Mouse (Mus musculus) large intestine, adult 2 months (tissue): ENCODE data around the gene Rftn1. TPM values are rescaled to one million over a fixed set of nuclear protein-coding genes. Genes with fewer than 3 reads are reported as not detected.

Experiments
- DNase-seq: peaks from one replicate; pipeline ENCODE4 v3.0.0-alpha.2; 2012; ENCODE audit warnings: low read depth, low spot score
- WGBS: fragments of 180-500 bp; shearing (Covaris S2); methylation state at CpG from one replicate; pipeline ENCODE4 v1.1.7; 2018; 5-methylcytosine and 5-hydroxymethylcytosine counted together
- polyA plus RNA-seq: library from polyadenylated mRNA; depleted of rRNA; stranded (reverse); fragments of >200 nt; gene quantifications from 2 replicates; pipeline ENCODE4 v1.2.3, GENCODE M21; 2012

Rftn1 gene
- polyA plus RNA-seq, 1 experiment = 11.6 TPM

DNA sequence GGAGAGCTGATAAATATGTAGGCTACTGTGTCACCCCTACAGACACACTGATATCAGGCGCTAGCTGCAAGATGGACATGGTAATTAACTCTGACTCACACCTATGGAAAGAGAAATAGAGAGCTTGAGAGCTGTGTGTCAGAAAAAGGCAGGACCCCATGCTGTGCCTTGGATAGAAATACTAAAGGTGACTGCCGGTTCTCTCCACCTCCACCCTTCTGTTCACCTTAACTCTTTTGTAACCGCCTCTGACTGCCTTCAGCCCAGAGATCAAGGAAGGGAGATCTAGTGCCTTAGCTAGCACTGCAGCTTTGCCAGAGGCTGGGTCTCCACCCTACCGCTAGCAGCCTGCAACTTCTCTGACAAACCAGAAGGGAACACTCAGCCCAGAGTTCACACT, 187.3 kb downstream of the Rftn1 start:
- no peak for DNase-seq
- WGBS = 76% methylated on average over 4 of the region's 4 CpGs

DNA sequence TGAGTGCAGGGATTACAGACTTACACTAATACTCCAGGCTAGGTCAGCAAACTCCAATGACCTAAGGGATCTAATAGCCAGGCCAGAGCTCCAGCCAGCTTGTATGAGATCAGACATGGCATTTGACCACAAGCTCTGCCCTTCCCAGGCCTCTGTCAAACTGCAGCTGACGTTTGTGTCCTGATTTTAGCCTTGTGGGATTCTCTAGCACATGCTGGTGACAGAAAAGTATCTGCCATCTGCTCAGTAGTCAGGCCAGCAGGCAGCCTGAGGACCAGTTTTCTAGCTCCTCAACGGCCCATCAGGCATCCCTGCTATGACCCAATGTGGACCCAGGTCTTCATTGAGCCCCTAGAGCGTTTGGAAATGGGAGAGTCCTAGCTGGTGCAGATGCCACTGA, 188.3 kb downstream of the Rftn1 start:
- WGBS = 67% methylated on average over 3 of the region's 3 CpGs
- DNase-seq = no peak

GRCm38 (mm10) chr17:50001754-50002153, 188.7 kb downstream of the Rftn1 start:
- no peak for DNase-seq

GRCm38 (mm10) chr17:50000580-50000979, 189.9 kb downstream of the Rftn1 start:
- WGBS = 82% methylated on average over 3 of the region's 3 CpGs
- DNase-seq = no peak

DNA sequence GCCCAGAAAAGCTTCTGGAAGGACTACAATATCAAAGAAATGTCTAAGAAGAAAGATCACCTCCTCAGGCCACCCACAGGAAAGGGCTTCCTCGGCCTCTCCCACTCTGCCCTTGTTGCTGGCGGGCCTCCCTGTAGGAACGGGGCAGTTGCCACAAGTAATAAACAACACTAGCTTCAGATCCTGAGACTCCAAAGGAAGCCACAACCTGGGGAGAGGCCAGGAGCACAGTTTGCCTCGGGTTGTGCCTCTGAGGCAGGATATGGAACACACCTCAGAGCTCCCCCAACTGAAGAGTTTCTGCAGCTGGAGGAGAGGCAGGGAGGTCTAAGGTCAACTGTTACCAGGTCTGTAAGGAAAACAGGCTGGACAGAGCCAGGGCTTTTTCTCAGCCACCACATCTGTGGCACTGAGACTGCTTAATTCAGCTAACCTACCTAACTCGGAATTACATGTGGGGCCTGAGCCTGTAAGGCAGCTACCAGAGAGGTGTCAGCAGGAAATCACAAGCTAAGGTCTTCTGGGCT, 193.8 kb downstream of the Rftn1 start:
- no peak for DNase-seq
- 57% methylated on average over 5 of the region's 5 CpGs for WGBS

DNA sequence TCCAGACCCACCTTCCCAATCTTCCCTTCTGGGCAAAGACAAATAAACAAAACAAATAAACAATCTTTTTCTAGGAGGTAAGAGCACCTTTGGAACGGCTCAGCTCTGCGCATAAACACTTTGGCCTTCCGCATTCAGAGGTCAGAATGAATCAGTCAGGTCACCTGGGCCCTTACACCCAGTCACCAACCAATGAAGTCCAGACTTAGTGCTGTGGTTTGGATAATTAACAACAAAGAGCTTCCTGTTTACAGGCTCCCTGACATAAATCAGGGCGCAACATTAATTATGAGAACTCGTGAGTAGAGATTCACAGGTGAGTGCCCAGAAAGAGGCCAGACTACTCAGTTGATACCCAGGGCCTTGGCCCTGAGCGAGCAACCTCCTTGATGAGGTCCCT, 194.4 kb downstream of the Rftn1 start:
- 79% methylated on average over 6 of the region's 6 CpGs for WGBS
- DNase-seq = no peak

DNA sequence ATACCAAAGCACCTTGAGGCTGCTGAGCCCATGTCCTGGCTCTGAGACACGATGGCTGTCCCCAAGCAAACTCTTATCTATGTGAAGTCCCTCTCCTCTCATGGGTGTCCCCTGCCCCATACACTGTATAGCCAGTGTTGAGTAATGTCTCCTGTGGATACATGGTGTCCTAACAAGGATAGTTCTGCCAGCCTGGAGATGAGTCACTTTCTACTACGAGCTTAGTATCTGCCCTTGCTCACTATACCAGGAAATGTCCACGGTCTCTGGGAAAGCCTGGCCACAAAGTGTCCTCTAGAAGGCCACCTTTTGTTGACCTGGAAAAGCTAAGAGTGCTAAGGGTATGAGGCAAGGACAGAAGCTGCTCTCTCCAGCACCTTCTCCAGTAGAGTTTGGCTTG, 195.2 kb downstream of the Rftn1 start:
- WGBS = 70% methylated on average over 3 of the region's 3 CpGs
- no peak for DNase-seq

- WGBS = 83% methylated on average over 3 of the region's 3 CpGs
- DNase-seq = no peak
Observed at GRCm38 (mm10) chr17:49993631-49994030, 196.8 kb downstream of the Rftn1 start.

DNA sequence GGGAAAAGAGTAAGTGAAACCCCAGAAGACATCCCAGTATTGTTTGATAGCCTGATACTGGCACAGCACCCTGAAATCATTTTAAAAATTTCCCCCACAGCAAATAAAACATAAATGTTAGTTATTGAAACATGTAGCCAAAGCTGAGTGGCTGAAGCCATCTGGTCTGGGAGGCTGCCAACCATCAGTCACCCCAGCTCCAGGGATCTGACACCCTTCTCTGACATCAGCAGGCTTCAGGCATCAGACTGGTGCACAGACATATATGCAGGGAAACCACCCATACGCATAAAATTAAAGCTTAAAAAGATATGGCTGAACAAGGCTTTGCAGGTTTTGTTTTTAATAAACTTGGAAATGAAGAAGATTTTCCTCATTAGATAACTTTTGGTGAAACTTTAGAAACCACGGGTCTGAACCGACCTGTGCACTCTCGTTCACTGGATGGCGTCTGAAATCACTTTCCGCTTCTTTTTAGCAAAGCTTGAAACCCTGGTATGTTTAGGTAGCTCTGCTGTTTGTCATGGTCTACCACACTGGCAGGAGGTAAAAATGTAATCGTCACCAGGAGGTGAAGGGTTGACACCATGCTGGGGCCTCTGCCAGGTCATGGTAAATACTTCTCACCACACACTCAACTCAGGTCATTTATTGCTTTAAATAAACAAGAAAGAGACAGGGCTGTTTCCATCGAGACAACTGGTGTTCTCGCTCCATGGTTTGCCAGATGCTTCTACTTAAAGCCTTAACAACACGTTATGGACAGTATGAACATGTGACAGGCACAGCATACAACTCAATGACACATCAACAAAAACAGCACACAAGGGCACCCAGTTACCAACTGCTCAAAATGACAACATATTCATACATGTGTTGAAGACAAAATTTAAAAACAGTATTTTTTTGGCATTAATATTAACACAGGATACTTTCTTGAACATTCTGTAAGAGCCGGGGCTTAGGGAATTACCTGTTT, 197.6 kb downstream of the Rftn1 start:
- no peak for DNase-seq
- WGBS = 66% methylated on average over 11 of the region's 11 CpGs

DNA sequence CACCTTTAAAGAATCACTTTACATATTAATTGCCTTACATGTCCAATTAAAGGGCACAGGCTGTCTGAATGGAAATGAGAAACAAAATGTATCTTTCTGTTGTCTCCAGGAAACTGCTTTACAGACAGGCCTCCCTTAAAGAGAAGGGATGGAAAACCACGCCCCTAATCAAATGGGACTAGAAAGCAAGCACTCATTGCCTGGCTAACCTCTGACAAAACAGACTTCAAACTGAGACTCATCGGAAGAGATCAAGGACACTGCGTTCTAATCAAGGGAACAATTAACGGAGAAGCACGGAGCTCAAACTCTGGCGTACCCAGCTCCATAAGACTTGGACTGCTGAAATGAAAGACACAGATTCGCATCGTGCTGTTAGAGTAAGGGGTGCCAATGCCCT, 200.9 kb downstream of the Rftn1 start:
- 72% methylated on average over 8 of the region's 8 CpGs for WGBS
- no peak for DNase-seq

DNA sequence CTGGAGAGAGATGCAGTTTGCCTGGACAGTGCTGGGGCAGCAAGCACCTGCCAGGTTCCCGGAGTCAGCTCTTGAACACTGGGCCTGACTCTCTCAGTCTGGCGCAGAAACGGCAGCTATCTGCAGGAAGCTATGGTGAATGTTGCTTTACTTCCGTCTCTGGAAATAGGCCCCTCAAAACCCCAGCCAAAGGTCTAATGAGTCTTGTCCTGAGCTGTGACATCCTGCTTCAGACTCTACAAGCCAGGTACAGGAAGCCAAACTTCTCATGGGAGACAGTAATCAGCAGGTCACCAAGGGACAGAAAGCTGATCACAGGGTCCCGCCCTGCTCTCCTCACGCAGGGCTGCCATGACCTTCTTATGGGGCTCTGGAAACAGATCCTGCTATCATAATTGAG, 203.4 kb downstream of the Rftn1 start:
- no peak for DNase-seq
- WGBS = 83% methylated on average over 6 of the region's 6 CpGs

GRCm38 (mm10) chr17:49983478-49983877, 207.0 kb downstream of the Rftn1 start:
- no peak for DNase-seq
- 73% methylated on average over 5 of the region's 5 CpGs for WGBS

GRCm38 (mm10) chr17:49982611-49983390, 207.7 kb downstream of the Rftn1 start:
- WGBS = 74% methylated on average over 6 of the region's 6 CpGs
- no peak for DNase-seq

DNA sequence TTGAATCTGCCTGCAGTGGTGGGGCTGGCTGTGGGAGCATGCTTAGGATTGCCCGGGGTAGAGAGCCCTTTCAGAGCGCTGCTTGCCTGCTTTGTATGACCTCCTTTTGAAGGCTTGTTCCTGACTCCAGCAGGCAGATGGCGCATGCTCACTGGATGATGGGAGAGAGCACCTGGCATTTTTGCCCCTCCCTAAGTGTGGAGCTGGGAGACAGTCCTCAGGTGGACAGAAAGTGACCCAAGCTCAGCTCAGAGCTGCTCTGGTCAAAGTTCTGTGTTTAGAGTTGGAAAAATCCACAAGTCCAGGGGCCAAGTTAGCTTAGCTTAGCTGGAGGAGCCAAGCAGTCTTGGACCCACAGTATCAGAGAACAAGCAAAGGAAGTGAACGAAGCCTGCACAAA, 208.9 kb downstream of the Rftn1 start:
- WGBS = 94% methylated on average over 4 of the region's 4 CpGs

GRCm38 (mm10) chr17:49979761-49980285, 210.7 kb downstream of the Rftn1 start:
- 89% methylated on average over 4 of the region's 4 CpGs for WGBS

More for the DNA sequence above, 208.9 kb downstream of the Rftn1 start:
- DNase-seq = no peak

DNA sequence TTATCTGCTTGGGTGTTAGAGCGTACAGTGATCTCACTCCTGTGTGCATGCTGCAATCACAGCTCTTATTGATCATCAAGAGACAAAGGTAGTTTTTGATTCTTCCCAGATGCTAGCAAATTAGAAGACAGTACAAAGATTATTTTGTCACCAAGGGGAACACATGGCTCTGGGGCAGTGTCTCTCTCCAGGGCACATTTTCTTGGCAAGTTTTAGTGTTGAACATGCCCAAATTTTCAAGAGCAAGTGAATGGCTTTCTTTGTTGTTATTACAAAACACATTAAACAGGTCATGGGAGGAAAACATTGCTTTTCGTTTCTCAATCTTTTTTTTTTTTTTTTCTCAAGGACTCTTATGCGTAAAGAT, 213.1 kb downstream of the Rftn1 start:
- 75% methylated on average over 3 of the region's 3 CpGs for WGBS

More at GRCm38 (mm10) chr17:49979761-49980285, 210.7 kb downstream of the Rftn1 start:
- no peak for DNase-seq

GRCm38 (mm10) chr17:49976678-49977423, 213.6 kb downstream of the Rftn1 start:
- 70% methylated on average over 4 of the region's 4 CpGs for WGBS

More for the DNA sequence above, 213.1 kb downstream of the Rftn1 start:
- no peak for DNase-seq

DNA sequence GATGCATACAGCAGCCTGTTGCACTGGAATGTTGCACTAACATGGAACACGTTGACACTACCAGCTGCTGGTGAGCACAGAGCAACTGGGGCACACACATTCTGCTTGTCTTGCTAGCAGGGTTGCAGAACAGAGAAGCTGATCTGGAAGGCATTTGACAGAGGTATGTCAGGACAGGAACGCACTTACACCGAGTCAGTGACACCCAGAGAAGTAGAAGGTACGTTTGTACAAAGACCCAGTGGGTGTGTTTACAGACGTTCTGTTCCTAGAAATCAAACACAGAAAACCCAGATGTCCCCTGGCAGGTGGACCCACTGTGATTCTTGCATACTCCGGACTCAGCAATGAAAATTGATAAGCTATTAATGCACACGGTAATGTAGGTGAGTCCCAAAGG, 215.0 kb downstream of the Rftn1 start:
- 48% methylated on average over 7 of the region's 7 CpGs for WGBS
- DNase-seq = no peak

More at GRCm38 (mm10) chr17:49976678-49977423, 213.6 kb downstream of the Rftn1 start:
- no peak for DNase-seq

- no peak for DNase-seq
- WGBS = 71% methylated on average over 6 of the region's 6 CpGs
Observed at GRCm38 (mm10) chr17:49974996-49975395, 215.5 kb downstream of the Rftn1 start.
